Mouse (Mus musculus) thymus, postnatal 36 days (tissue): ENCODE measurements at regions not wholly inside any gene's neighbourhood (a gene's known extent, or its start where the extent isn't known, plus 50 kb on each side); places are given as distances from the start of the nearest gene placed in this dataset.
A peak's percentile ranks its signal among the peaks of the same experiment; 100 is the strongest.

Source experiments
- DNase-seq, 2 experiments: peaks; one replicate each; pipeline ENCODE4 v3.0.0; 2022; ENCODE audit warnings: mixed read lengths in 2 of 2

GRCm38 (mm10) chr9:61232630-61233029 is 139.5 kb upstream of the Tle3 start:
- peak in 1 of 2 experiments; percentile 35 for DNase-seq

DNA sequence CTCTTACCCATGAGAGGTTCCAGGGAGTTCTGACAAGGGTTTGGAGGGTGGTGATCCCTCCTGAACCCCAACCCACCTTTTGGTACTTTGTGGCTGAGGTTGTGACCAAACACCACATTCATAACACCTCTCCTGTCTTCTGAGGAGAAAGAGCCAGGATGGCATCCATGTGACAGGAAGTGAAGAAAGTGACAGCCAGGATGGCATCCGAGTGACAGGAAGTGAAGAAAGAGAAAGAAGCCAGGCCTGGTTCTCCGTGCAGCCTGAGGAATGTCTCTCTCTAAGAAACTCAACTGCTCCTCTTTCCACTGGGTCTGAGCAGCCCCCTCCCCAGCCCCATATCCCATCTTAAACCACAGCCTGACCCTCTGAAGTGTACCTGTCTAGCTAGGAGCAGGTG is 138.9 kb upstream of the Tle3 start:
- DNase-seq, result no peak

GRCm38 (mm10) chr9:61235653-61236610 is 136.2 kb upstream of the Tle3 start:
- peak; percentile 28 to 47 for DNase-seq

DNA sequence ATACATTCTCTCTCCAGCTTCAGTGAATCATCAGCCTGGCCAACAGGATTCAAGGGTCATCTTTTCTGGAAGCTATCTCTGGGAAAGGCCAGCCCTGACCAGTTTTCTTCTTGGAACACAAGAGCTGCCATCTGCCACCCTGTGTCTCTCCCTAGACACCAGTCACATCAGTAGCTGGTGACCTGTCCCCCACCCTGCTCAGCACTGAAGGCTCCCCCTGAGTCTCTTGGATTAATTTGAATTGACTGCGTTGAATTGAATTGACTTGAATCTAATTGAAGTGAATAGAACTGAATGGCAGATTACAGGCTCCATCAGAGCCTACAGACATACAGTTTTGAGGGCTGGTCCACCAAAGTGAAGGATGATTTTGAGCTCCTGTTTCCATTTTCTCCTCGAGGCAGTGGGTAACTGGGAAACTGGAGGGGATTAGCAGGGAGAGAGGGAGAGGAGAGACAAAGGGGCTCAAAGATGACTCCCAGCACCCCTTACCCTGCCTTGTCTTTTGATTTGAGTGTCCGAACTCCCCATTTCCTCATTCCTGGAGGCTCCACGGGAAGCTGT is 133.4 kb upstream of the Tle3 start:
- no peak for DNase-seq

GRCm38 (mm10) chr9:61239328-61239727 is 132.8 kb upstream of the Tle3 start:
- no peak for DNase-seq

- DNase-seq, result no peak
Measured at GRCm38 (mm10) chr9:61241442-61241841, 130.7 kb upstream of the Tle3 start.

GRCm38 (mm10) chr9:61242167-61242860 is 129.9 kb upstream of the Tle3 start:
- DNase-seq, result no peak

DNA sequence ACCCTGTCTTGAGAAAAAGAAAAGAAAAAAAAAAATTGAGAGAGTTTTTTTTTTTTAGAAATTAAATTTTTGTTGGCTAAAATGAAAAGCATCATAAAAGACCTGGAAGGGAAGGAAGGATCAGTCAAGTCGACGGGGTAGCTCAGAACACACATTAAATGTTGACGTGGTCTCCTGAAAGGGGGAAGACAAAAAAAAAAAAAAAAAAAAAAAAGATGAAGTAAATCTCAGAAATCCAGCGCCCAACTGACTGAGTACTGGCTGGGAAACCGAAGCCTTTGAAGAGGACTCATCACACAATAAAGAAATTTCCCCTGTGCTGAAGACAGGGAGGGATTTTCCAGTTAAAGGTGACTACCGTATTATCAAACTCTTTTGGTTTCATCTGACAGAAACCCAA is 128.9 kb upstream of the Tle3 start:
- no peak for DNase-seq

GRCm38 (mm10) chr9:61249691-61250425 is 122.3 kb upstream of the Tle3 start:
- no peak for DNase-seq

- DNase-seq, result peak; percentile 65 to 70
Measured at GRCm38 (mm10) chr9:61251606-61252005, 120.6 kb upstream of the Tle3 start.

- no peak for DNase-seq
Measured at GRCm38 (mm10) chr9:61253761-61254160, 118.4 kb upstream of the Tle3 start.

DNA sequence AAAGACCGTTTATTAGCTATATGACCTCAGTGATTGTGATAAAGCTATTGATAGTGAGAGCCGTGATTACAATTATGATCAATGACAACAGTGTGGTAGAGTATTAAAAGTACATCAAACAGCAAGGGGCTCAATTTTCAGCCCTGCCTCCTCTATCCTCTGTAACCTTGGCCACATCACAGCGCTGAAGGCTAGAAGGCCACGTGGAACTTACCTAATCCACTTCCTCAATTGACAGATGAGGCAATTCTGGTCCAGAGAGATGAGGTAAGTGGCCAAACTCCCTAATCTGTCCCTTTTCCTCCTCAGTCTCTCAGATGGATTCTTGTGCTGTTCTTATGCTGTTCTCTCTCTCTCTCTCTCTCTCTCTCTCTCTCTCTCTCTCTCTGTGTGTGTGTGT is 114.7 kb upstream of the Tle3 start:
- DNase-seq, result no peak

GRCm38 (mm10) chr9:61258100-61258499 is 114.1 kb upstream of the Tle3 start:
- no peak for DNase-seq

- no peak for DNase-seq
Measured at GRCm38 (mm10) chr9:61259421-61260174, 112.6 kb upstream of the Tle3 start.

GRCm38 (mm10) chr9:61261263-61261662 is 110.9 kb upstream of the Tle3 start:
- DNase-seq, result no peak

- DNase-seq, result no peak
Measured at GRCm38 (mm10) chr9:61261739-61262333, 110.3 kb upstream of the Tle3 start.

DNA sequence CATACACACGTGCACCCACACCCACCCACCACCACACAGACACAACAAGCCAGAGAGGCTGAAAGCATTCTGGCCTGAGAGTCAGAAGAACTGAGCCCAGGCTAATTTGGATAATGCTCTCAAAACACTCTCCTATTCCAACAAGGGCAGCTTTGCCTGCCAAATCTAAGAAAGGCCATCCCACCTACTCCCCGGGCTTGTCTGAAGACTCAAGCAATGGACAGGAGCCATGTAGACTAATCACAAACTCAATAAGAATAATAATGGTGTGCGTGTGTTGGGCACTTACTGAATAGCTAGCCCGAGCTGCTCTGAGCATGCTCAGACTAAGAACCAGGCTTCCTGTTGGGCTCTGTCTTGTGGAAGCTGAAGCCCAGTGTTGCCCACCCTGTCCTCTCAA is 108.8 kb upstream of the Tle3 start:
- DNase-seq, result no peak

DNA sequence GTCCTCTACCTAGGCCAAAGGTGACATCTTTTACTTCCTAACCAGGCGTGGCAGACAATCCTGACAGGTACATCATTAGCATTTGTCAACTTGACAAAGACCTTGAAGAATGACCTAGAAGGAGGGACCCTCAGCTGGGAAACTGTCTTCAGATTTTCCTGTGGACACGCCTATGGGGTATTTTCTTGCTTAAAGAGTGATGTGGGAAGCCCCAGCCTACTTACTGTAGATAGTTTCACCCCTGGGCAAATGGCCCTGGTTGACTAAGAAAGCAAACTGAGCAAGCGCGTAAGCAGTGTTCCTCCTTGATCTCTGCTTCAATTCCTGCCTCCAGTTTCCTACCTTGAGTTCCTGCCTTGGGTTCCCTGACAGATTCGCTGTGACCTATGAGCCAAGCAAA is 106.7 kb upstream of the Tle3 start:
- no peak for DNase-seq

- no peak for DNase-seq
Measured at GRCm38 (mm10) chr9:61266992-61267391, 105.2 kb upstream of the Tle3 start.

GRCm38 (mm10) chr9:61267541-61267940 is 104.6 kb upstream of the Tle3 start:
- no peak for DNase-seq

GRCm38 (mm10) chr9:61268162-61268561 is 104.0 kb upstream of the Tle3 start:
- DNase-seq, result no peak

DNA sequence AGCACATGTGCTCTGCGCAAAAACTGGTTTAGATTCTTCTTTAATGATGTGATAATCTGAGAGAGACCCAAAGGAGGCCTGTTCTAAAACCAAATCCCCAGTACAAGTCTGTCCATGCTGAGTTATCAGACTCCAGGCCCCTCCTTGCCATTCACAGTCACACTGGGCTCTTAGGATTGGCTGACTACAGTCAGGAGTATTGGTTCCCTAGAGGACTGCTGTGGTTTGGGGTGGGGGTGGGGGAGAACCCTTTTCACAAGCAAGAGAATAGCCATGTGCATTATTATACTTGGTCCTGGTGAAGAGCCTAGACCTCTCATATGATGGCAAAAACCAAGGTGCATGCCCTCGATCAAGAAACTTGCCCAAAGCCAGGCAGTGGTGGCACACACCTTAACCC is 103.5 kb upstream of the Tle3 start:
- DNase-seq, result no peak
